Mouse (Mus musculus): ENCODE measurements around the gene Psg22. TPM values are rescaled to one million over a fixed set of nuclear protein-coding genes. Genes with fewer than 3 reads are reported as not detected.

The Psg22 gene
- 0.01 and 0.03 TPM in 2 replicates for polyA plus RNA-seq (2012; rRNA removed)

DNA sequence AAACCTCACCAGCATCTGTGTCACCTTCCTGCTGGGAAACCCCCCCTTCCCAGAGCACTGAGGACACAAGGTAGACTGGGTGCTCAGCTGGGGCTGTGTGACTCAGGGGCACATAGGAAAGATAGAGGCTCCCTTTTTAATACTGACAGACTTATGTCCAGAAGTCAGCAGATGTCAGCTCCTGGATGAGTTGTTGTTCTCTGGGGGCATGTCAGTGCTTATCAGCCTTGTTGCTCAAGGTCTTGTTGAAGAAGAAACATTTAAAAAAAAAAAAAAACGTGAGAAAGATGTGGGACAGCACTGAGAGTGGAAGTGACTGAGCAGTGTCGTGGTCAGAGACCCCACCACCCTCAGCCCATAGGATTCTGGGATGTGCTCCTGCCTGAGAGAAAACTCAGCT lies at the start of gene Psg22:
Gene Psg22 (plus strand): TSS at position 301 of the 400 bp plus-strand sequence.

DNA sequence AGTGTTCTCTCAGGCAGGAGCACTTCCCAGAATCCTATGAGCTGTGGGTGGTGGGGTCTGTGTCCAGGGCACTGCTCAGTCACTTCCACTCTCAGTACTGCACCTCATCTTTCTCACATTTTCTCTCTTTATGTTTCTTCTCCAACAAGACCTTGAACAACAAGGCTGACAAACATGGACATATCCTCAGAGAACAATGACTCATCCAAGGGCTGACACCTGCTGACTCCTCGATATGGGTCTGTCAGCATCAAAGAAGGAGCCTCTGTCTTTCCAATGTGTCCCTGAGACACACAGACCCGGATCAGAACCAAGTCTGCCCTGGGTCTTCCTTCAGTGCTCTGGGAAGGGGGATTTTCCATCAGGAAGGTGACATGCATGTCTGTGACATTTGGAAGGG lies 31.8 kb upstream of the Psg22 start, which contains the start of gene Psg20:
Gene Psg20 (minus strand): TSS at position 101 of the 400 bp plus-strand sequence.

Other genes starting within 250 kb of the Psg22 start
- 0.02 TPM in 1 of 2 replicates, not detected in the other for gene Psg26, start 233.9 kb upstream of the Psg22 start, polyA plus RNA-seq (2012; rRNA removed)
- 0.01 and 0.02 TPM in 2 replicates for gene Psg25, start 185.8 kb upstream of the Psg22 start, polyA plus RNA-seq (2012; rRNA removed)
- gene Psg27, start 150.8 kb upstream of the Psg22 start, polyA plus RNA-seq (2012; rRNA removed): 0.03 and 0.20 TPM in 2 replicates
- 0.07 and 0.30 TPM in 2 replicates for gene Psg23, start 101.6 kb upstream of the Psg22 start, polyA plus RNA-seq (2012; rRNA removed)
- 0.08 and 0.51 TPM in 2 replicates for gene Psg21, start 61.4 kb upstream of the Psg22 start, polyA plus RNA-seq (2012; rRNA removed)
- not detected in 2 replicates for gene Psg20, start 31.9 kb upstream of the Psg22 start, polyA plus RNA-seq (2012; rRNA removed)
- 0.02 TPM in 1 of 2 replicates, not detected in the other for gene Psg19, start 80.4 kb downstream of the Psg22 start, polyA plus RNA-seq (2012; rRNA removed)
- 0.02 and 0.06 TPM in 2 replicates for gene Psg17, start 103.5 kb downstream of the Psg22 start, polyA plus RNA-seq (2012; rRNA removed)
- gene Mill2, start 121.9 kb downstream of the Psg22 start, polyA plus RNA-seq (2012; rRNA removed): 0.19 and 0.20 TPM in 2 replicates
- gene Pglyrp1, start 153.2 kb downstream of the Psg22 start, polyA plus RNA-seq (2012; rRNA removed): 7.8 and 13.9 TPM in 2 replicates
- gene Ccdc61, start 192.3 kb downstream of the Psg22 start, polyA plus RNA-seq (2012; rRNA removed): 9.2 and 9.6 TPM in 2 replicates
- 0.10 and 0.13 TPM in 2 replicates for gene Nova2, start 207.8 kb downstream of the Psg22 start, polyA plus RNA-seq (2012; rRNA removed)

Measured in liver, embryonic 14 days (tissue).